Mouse (Mus musculus) adipocyte (in vitro differentiated cells): ENCODE results near the gene Gm10192.
"Not testable (repeated sequence)": the region's sequence is repeated elsewhere in the genome, so short reads cannot be mapped to it uniquely, and the experiment has no call there.

Experiments
- DNase-seq: peaks from one replicate; pipeline ENCODE4 v3.0.0-alpha.2; 2016; ENCODE audit warnings: low spot score

Gm10192 gene

GRCm38 (mm10) chr4:97183066-97183465 lies at the start of gene Gm10192:
TSS of gene Gm10192 (minus strand) at chr4:97183166.
- DNase-seq, result not testable (repeated sequence)

GRCm38 (mm10) chr4:97230411-97231104 lies 47.6 kb upstream of the Gm10192 start:
- DNase-seq, result no peak

GRCm38 (mm10) chr4:97219701-97220100 lies 36.7 kb upstream of the Gm10192 start:
- DNase-seq, result no peak

- no peak for DNase-seq
These were observed 34.9 kb upstream of the Gm10192 start for GRCm38 (mm10) chr4:97217906-97218305.

GRCm38 (mm10) chr4:97212514-97212913 lies 29.5 kb upstream of the Gm10192 start:
- DNase-seq, result no peak

GRCm38 (mm10) chr4:97202986-97203385 lies 20.0 kb upstream of the Gm10192 start:
- not testable (repeated sequence) for DNase-seq

- DNase-seq, result no peak
These were observed 10.2 kb upstream of the Gm10192 start for GRCm38 (mm10) chr4:97193176-97193575.

- no peak for DNase-seq
These were observed 9.6 kb upstream of the Gm10192 start for GRCm38 (mm10) chr4:97192601-97193000.

GRCm38 (mm10) chr4:97180396-97180795 lies 2.6 kb downstream of the Gm10192 start:
- DNase-seq, result no peak

- no peak for DNase-seq
These were observed 26.1 kb downstream of the Gm10192 start for GRCm38 (mm10) chr4:97156841-97157345.

- DNase-seq, result no peak
These were observed 26.9 kb downstream of the Gm10192 start for GRCm38 (mm10) chr4:97156084-97156483.

- no peak for DNase-seq
These were observed 29.4 kb downstream of the Gm10192 start for GRCm38 (mm10) chr4:97153554-97153953.

GRCm38 (mm10) chr4:97142484-97142883 lies 40.5 kb downstream of the Gm10192 start:
- DNase-seq, result no peak
